Mouse (Mus musculus): ENCODE measurements around the gene Ifnab.

Ifnab gene

DNA sequence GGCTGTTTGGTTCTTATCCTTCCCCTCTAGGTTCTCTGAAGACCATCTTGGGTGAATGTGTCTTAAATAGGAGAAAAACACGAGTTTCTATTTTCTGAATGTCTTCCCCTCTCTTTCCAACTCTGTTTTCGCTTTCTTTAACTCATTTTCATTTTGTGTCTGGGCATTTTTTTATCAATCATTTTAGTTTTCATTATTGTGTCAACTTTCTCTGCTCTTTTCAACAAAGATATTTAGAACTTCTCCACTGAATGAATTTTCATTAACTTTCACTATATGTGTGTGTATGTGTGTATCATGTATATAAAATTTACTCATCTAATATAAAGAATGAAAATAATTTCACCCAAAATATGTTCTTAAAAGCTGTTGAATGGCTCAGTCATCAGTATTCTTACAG lies at the start of gene Ifnab:
Ifnab (minus strand) TSS at position 101 of the 400 bp plus-strand sequence.
- no peak for DNase-seq

DNA sequence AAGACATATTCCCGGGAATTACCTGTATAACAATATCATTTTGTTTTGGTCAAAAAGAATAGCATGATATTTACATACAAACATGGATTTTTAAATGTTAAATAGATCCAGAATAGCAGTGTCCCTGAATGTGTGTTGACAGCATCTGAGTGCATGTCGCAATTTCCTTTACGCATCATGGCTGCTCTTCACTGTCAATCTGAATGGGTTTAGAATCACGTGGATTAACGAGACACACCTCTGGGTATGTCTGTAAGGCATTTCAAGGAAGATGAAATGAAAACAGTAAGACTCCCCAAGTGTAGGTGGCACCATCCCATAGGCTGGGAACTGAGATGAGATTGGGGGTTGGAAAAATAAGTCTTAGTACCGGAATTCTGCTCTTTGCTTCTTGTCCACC lies 47.9 kb upstream of the Ifnab start:
- no peak for DNase-seq

DNA sequence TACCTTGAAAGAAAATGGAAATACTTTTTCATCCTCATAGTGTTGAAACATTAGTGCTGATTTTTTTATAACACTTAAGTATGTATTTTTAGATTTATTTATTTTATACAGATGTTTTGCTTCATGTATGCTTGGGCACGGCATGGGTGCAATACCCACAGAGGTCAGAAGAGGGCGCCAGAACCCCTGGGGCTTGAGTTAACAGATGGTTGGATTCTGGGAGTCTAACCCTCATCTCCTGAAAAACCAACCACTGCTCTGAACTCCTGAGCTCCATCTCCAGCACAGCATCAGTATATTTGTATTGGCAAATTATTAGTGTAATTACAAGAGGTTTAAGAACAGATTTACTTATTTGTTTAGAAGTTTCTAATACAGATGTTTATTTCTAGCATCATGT lies 47.3 kb upstream of the Ifnab start:
- peak; percentile 48 to 76 for DNase-seq

DNA sequence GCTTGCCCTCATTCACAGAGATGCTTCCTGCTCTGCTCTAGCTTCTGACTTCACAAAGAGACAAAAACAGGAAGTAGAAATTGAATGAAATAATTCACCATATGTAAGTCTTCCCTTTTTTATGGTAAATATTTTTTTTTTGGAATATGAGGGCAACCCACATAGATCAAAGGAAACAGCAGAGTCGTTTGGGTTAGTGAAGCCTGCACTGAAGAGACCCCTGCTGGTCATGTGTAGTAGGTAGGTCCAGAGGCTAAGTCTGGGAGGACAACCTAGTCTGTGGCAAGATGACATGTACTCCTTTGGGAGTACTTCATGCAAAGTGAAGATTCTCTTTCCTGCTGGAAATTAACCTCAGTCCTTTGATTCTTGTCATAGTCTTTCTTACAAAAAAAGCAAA lies 36.2 kb upstream of the Ifnab start:
- DNase-seq = peak in 1 of 2 experiments; percentile 40

DNA sequence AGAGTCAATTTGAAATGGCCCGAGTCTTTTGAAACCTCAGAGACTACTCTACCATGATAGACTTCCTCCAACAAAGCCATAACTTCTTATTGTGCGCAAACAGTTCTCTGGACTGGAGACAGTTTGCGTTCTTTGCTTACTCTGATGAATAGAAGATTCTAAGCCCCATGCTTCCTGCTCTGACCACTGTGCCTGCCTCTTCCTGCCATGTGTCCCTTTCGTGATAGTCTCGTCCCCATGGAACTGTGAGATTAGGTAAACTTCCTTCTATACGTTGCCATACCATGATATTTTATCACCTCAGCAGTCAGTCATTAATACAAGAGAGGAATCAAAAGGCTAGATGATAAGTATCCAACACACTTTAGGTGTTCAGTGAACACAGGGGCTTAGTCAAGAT lies 35.6 kb upstream of the Ifnab start:
- no peak for DNase-seq

DNA sequence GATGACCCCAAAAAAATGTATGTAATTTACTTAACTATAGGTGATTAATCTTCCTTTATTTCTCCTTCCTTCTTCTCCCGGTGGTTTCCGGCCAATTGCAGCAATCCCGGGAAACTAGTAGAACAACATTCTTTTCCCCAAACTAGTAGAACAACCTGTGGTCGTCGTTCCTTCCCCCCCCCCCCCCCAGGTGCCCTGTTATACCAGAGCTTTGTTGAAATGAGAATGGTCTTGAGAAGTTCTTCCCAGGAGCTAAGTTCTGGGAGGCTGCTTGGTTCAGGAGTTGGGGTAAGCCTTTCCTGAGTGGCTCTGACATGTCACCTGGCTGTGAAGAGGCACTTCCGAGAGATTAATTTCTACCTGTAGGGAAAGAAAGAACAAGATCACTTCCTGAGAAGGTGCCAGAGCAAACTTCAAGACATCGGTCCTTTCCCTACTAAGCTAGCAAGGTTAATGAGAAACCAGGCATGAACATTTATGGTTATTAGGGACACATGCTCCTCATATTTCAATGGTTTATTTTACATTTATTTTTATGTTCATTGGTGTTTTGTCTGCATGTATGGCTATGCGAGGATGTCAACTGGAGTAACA lies 32.4 kb upstream of the Ifnab start:
- DNase-seq = no peak

DNA sequence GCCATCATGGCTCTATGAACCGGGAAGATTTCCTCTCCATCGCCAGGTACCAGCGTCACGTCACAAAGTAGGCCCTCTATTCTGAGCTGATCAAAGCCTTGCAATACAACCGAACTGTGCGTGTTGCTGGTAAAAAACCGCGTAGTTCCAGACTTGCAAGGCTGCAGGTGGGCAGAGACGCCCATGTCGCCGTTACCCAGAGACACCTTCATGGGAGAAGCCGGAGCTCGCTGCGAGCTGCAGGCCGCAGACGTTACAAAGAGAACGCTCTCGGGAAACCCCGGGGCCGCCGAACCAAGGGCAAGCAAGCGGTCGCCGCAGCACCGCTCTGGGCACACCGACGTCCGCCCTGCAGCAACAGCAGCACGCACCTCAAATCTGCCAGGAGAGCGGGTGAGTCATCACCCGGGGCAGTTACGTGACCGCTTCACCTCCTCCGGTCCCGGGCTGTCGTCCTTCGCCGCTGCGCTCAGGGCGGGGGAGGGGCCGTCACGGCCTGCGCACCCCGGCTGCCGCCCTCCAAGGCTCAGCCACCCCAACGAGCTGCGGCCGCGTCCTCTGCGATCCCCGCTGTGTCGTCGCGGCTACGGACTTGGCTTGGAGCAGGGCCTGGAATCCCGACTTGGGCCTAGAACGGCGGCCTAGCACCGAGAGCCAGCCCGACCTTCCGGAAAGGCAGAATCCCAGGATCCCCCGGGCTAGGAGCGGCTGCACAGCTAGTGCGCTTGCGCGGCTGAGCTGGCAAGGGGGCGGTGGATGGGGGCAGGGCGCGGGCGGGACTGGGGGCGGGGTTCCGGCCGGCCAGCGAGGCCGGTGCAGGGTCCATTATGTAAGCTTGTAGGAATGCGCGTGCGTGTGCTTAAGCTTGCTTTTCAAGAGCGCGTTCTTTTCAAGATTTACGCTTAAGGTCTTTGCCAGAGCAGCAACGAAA lies 30.9 kb upstream of the Ifnab start, which contains the start of the genes Gm26566 and Klhl9:
Gm26566 (plus strand) TSS at position 15 of the 931 bp plus-strand sequence.
Klhl9 (minus strand) TSS at position 675 of the 931 bp plus-strand sequence.
- peak; percentile 81 to 83 for DNase-seq

DNA sequence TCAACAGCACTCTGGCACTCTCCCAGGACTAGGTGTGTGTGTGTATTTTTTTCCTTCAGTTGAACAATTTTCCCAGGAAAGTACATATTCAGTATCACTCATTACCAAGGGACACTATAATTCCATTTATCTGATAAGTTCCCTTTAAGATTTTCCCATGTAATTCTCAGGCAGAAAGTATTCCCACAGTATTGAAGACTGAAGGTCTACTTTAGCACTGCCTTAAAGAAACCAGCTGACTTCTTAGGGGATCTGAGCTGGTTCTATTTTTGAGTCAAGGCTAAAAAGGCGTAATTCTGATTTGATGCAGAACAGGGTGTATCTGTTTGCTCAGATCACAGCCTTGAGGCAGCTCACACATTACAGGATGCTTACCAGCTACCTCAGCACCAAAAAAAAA lies 27.6 kb upstream of the Ifnab start:
- DNase-seq = no peak

DNA sequence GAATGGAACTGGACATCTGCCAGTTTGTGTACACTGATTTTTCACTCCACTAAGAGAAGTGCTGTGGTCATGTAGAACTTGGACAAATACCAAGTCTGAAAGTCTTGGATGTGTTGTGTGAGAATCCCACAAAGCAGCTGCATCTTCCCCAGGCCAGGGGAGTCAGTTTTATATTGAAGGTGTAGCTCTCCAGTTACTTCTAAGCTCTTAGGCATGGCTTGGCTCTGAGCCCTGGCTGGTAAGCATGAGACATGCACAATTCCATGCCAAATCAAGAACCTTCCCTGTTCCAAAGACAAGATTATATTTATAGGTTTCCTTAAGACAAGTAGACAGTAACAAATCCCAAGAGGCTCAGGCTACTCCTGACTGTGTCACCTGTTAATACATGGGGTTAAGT lies 23.9 kb upstream of the Ifnab start:
- no peak for DNase-seq

DNA sequence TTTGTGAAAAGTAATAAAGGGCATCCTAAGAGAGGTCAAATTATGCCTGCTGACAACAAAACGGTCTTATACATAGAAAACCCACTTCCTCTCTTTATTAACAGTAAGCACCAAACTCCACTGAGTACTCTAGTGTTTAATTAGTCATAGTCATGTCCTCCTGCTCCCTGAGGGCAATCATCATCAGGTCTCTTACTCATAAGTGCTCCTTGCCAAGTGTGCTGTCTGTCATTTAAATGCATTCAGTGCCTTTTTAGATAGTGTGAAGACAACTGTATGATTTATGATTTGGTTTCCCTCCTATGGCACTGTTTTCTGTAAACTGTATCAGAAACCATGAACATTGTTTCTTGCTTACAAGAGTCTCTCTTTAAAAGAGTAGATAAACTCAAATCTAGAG lies 23.1 kb upstream of the Ifnab start:
- no peak for DNase-seq

DNA sequence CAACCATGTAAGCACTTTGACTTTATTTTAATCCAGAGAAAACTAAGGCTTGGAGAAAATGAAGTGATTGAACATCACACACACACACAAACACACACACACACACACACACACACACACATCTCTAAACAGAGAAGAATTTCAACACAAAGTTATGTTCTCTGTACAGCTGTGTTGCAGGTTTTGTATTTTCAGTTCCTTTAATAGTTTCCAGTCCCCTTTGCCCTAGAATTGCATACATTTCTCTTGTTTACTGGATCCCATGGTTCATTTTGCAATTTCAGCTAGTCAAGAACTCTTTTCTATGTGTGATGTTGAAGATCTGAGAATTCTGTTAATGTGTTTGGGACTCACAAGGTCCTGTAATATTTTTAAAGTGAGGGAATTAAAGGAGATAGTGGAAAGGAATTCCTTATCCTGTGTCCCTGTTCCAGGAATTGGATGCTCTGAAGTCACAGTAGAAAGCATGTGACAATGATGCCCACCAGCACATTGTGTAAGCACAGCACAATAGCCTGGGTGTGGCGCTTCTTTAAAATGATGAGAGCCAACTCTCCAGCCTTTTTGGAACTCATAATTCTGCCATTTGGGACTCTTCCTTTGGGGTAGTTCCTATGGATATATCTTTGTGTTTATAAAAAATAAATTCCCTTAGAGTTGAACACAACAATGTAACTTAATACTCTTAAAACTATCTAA lies 16.1 kb upstream of the Ifnab start:
- no peak for DNase-seq

DNA sequence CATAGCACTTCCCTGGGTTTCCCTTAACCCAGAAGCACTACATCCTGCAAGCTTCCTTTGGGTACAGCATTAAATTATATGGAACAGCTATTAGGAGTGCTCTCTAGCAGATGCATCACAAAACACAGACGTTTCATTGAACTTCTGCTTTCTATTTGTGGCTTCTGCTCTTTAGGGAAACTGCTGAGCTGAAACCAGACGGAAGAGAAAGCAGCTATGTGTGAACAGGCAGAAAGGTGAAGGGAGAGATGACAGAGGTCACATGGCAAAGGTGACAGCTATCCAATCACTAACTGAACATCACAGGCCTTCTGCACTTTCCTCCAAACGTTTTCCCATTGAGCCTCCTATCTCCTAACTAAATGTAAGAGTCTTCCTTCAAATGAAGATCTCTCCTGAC lies 14.8 kb upstream of the Ifnab start:
- DNase-seq = no peak

DNA sequence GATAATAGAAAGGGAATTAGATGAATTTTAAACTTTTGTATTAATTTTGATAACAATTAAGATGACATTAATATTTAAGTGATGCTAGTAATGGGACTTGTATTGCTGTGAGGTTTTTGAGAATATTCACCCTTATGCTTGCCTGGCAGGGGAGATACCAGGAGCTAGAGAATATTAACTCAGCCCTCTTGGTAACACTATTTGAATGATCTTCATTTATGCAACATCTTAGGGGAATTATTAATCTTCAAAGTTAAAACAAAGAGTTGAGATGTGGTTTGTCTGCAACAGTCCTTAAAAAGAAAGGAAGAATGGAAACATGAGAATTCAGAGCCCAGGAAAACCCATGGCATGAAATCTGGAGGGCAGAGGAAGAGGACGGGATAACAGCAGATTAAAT lies 8.1 kb upstream of the Ifnab start:
- DNase-seq = no peak

DNA sequence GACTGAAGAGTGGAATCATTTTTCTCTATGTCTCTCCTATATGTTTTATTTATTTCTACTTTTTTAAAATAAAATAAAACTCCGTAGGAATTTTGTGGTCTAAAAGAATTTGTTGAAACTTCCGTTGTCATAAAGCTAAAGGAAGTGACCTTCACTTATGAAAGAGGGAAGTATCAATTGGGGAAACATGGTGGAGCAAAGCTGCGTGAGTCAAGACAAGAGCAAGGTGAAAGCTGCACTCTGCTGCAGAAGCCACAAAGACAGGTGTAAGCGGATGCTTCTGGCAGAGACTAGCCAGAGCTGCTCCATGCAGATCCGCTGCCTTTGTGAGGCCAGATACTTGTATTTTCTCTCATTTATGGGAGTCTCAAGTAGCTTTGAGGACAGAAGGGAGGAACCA lies 7.6 kb upstream of the Ifnab start:
- no peak for DNase-seq

DNA sequence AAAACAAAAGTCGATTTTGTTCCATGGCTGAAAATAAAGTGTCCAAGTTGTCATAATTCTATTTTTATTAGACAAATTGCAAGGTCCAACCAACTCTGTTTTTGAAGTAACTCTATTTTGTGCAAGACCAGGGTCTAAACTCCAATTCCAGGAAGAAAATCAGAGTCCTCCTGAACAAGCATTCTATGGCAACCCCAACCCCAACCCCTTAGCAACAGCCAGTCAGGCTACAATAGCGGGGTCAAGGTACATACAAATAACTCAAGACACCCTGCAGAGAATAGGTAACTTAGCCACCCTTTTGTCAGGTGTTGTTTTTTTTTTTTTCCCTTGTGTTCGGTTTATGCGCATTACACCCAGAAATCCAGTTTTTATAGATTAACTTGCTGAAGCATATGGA lies 6.6 kb upstream of the Ifnab start:
- DNase-seq = no peak

DNA sequence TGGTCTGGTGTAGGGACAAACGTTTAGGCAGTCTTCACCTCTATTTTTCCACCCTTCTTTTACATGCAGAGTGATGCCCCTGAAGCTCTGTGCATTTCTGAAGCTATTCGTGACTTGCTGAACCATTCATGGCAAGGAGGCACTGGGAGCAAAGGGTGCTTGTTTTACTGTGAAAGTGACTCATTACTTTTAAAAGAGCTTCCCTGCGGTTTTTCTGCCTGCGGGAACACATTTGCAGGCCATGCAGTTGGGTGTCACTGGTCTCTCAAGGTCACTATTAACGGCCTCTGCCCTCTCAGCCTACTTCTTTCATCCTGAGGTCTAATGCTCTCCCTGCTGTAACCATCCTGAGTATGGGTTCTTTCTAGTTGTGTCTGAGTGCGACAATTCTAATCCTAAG lies 5.9 kb upstream of the Ifnab start:
- DNase-seq = no peak

DNA sequence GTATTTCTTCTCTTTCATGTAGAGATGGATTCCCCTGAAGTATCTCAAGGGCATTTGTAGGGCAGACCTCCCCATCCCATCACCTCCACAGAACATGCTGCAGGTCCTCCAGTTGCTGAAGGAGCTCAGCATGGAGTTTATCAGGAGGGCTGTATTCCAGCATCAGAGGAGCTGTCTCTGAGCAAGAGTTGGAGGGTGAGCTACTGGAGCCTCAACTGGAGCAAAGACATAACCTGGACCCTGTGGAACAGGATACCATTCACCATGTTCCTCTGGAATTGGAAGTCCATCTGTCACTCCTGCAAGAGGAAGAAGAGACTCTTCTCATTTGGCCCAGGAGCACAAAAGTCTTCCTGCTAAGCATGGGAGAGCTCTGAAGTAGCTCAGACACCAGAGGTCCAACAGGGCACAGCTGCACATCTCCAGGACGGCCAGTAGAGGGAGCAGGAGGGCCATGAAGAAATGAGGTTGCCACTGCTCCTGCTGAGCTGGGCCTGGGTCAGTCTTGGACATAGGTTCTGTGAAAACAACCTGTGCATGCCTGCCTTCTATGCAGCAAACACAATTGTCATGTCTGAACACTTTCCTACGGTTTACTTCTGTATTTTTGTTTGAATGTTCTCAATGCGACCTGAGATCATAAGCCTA lies 5.2 kb upstream of the Ifnab start:
- DNase-seq = peak; percentile 45 to 74

DNA sequence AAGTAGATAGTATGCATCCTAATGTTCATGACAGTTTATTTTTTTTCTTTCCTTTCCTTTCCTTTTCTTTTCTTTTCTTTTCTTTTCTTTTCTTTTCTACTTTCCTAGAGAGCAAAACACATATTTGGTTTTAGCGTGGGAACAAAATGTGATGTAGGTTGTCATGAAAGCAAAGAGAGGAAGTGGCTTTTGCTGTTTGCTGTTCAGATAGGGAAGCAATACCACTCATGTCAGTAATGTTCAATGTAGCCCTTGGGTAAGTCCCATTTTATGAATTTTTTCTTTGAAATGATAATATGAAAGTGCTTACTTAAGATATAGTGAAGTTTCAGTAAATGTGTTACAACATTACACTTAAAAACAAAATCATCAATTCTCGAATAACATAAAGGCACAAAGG lies 2.2 kb upstream of the Ifnab start:
- no peak for DNase-seq

DNA sequence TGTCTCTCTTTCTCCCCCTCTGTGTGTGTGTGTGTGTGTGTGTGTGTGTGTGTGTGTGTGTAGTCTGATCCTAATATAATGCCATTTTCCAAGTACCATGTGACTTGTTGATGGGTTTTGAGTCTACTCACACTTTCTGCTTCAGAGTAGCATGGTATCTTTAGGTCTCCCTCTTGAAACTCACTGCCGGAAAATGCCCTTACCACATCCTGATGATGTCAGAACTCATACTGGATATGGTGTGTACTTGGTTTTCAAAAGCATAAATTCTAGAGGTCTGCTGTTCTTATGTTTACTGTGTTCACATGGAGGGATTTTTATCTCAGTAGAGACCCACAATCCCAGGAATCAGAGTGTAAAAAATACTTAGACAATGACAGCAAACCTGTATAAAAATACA lies 1.4 kb upstream of the Ifnab start:
- DNase-seq = no peak

DNA sequence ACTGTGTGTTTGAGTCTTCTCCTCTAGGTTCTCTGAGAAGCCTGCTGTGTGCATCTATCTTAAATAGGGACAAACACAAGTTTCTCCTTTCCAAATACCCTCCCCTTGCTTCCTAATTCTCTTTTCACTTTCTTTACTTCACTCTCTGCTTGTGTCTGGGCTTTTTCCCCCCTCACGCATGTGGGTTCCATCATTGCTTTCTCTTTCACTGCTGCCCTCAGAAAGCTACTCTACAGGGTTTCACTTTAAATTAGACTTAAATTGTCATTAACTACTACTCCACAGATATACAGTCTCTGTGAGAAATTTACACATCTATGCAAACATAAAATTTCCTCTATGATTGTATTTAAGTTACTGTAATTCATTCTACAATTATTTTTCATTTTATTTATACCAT lies 7.3 kb downstream of the Ifnab start, which contains the start of gene Ifna2:
Ifna2 (minus strand) TSS at position 101 of the 400 bp plus-strand sequence.
- no peak for DNase-seq

DNA sequence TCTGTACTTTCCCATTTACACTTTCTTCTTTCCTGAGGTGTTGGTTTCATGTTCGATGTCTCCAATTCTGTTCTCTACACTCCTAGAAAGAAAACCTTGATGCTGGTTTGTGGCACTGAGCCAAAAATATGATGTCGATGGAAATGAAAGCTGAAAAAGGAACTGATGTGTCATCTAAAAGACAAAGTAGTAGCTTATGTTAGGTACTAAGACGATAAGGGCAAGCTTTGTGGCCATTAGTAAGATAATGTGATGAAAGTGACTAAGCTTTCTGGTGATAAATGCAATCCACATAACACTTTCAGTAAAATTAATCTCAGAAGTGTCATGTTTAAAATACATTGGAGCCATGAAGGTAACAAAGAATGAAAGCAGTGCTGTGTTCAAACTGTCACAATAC lies 9.8 kb downstream of the Ifnab start:
- no peak for DNase-seq

DNA sequence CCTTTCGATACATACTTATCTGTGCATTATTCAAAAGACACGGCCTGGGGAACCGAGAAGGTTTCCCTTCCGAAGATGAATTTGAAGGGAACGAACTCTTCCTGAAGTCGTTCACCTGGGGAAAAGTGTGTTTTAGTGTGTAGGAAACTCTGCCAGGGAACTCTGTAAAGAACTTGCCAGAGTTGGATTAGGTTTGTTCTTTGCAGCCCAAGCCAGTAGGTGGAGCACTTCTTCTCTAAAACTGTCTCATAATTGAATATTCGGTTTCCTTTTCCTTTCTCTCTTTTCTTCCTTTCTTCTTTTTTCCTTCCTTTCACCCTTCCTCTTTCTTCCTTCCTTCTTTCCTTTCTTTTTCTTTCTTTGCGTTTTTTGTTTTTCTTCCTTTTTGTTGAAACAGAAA lies 10.8 kb downstream of the Ifnab start:
- DNase-seq = peak in 1 of 2 experiments; percentile 27

DNA sequence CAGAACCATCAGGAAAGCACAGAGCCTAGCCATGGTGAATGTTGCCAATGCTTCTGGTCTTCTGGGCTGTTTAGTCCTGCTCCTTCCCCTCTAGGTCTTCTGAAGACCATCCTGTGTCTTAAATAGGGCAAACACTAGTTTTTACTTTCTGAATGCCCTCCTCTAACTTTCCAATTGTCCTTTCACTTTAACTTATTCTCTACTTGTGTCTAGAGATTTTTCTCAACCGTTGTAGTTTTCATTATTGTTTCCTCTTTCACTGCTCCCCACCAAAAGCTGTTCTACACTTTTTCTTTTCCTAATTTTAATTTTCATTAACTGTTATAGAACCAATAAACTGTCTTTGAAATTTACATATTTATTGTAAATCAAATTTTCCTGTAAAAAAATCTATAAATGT lies 14.3 kb downstream of the Ifnab start, which contains the start of gene Ifna16:
Ifna16 (minus strand) TSS at position 101 of the 400 bp plus-strand sequence.
- DNase-seq = no peak

Data from spleen, adult 18-20 months (tissue).